Mouse (Mus musculus) heart, adult 9 months (tissue): Measurements from ENCODE around the gene Ccnyl1.

Experiments
- DNase-seq, 2 experiments: peaks; one replicate each; pipeline ENCODE4 v3.0.0; 2022; ENCODE audit warnings: low spot score in 2 of 2

Gene Ccnyl1

DNA sequence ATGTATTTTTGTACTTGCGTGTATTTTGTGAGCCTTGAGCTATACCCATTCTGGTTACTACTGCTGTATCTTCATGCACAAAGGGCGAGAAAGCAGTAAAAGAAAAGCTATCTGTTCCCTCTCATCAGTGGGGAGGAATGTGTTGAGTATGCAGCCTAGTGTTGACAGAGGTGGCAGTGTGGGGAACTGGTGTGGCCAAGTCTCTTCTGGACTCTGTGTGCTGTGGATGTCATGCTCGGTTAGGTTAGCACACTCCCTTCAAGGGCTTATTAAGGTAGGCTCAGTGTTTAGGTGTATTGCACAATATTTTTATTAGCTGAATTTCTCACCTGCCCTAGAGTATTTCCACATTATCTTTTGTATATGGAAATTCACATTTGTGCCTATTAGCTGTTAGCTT lies 11.5 kb downstream of the Ccnyl1 start:
- DNase-seq: no peak

GRCm38 (mm10) chr1:64705230-64705629 lies 15.0 kb downstream of the Ccnyl1 start:
- peak in 1 of 2 experiments; percentile 65 for DNase-seq

- no peak for DNase-seq
Measured at GRCm38 (mm10) chr1:64706610-64707009, 16.4 kb downstream of the Ccnyl1 start.

GRCm38 (mm10) chr1:64709891-64710290 lies 19.6 kb downstream of the Ccnyl1 start:
- no peak for DNase-seq

GRCm38 (mm10) chr1:64712006-64712760 lies 21.9 kb downstream of the Ccnyl1 start:
- no peak for DNase-seq

GRCm38 (mm10) chr1:64715458-64715857 lies 25.2 kb downstream of the Ccnyl1 start:
- DNase-seq: no peak

DNA sequence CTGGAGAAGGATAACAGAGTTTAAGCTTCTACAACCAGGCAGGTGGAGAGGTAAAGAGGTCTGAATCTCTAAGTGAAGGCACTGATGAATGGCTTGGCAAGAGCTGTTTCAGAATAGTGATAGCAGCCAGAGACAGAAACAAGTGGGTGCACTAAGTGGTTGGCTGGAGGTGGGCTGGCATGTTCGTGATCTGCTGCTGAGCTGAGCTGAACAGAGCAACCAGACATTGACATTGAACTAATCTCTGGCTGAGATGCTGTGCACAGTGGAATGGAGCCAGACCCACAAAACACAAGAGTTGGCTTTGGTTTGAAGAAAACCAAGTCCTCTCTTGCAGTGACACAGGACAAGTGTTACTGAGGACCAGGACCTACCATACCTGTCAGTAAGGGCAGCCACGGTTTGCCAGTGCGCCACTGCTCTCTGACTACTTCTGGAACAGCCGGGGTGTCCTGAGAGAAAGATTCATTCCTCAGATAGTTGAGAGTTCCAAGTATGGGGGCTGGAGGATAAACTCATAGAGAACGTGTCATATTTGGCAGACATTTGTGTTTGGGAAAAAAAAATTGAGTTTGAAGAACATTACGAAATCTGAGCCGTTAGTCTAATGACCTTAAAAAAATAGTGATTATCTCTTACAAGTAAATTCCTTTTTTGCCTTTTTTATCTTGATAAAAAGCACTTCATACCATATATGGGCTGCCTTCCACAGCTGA lies 26.5 kb downstream of the Ccnyl1 start:
- no peak for DNase-seq

GRCm38 (mm10) chr1:64717504-64717903 lies 27.2 kb downstream of the Ccnyl1 start:
- peak; percentile 28 to 55 for DNase-seq

DNA sequence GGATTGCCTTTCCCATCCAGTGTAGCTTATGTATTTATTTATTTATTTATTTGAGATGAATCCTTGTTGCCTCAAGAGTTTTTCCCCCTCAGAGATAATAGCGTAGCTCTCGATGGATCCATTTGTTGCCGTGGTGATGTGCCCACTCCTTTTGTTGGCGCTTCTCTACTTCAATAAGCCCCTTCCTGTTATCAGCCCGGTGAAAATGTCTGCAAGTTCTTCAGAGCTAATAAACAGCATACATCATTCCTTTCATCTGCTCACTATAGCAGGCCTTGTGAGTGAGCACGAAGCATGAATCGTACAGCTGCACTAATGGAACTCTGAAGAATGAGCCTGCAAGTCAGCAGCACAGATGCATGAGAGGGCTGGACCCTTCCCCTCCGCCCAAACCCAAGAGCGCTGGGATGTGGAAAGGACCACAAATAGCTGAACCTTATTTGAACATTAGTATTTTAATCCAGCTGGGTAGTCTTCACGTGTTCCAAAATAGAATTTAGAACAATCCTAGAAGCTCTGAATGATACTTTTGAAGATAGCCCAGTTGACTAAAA lies 30.9 kb downstream of the Ccnyl1 start:
- DNase-seq: no peak

- DNase-seq: no peak
Measured at GRCm38 (mm10) chr1:64730046-64730445, 39.8 kb downstream of the Ccnyl1 start.

DNA sequence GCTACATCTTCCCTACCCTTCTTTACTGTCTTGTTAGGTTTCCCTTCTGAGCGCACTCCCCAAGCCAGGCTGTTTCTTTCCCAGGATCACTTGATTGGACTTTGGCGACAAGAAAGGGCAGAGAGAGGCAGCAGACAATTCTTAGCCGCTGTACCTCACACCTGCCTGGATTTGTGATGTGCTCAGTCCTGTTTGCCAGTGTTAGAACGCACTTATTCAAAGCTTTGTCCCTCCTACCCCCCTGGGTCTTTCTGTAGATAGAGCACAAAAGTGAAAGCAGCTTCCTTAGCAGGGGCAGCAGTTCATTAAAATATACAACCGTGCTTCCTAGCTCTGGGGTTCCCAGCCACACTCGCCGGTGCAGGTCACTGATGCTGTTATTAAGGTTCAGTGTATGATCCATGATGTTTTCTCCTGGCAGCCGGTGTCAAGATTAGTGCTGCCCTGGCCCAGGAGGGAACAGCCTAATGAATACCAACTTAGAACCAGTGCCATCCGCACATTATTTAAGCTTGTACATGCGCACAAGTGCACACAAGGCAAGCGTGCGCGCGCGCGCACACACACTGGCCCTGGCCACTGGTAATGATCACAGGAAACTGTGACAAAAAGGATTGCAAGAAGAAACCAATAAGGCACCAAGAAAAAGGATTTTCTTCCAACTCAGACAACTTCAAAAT lies 41.2 kb downstream of the Ccnyl1 start:
- DNase-seq: no peak

DNA sequence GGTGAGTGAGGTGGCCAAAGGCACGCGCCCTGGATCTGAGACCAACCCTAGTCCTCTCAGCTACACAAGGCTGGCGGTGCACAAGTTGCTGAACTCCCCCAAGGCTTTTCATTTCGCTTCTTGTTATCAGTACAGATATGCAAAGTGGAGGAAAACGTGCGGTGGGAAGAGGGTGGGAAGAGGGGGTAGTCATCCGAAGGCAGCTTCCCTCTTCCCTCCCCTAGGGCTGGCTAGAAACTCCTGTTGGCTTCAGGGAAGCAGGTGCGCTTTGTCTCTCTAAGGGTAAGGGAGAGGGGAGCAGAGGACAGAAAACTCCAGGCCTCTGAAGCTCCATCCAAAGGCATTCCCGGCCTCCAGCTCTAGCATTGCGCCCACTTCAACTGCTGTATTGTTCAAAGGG lies 41.9 kb downstream of the Ccnyl1 start:
- DNase-seq: no peak

- no peak for DNase-seq
Measured at GRCm38 (mm10) chr1:64732637-64733200, 42.5 kb downstream of the Ccnyl1 start.

DNA sequence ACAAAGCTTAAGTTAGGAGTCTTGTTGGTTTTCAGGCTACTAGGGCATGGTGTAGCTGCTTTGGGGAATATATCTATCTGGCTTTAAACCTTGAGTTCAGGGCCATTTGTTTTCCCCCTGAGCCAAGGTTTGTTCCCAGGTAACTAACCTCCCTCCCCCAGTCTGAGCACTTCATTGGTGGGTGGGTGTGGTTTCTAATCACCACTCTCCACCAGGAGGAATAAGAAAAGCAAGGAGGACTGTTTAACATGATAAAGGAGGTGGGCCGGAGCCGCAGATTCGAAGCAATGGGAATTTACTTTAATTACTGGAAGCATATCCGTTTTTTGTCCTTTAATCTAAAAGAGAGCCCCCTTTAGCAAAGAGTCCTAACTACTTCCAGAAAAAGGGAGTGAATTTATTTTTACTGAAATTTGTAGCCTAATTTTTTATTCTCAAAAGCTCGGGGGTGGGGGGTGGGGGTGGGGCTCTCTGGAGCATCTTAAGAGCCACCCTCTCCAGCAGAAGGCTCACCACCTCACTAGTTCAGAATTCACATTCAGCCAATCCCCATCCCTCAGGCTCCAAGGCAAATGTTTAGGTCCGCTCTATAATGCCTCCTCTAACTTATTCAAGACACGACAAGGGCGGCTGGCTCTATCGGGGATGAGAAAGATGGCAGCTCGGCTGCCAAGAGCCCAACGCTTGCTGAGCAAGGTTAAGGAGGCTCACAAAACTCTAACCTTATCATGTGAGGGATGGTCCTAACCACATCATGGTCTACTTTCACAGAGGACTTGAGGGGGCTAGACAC lies 43.4 kb downstream of the Ccnyl1 start:
- DNase-seq: no peak

GRCm38 (mm10) chr1:64734771-64735750 lies 44.8 kb downstream of the Ccnyl1 start:
- DNase-seq: peak; percentile 12 to 27

- DNase-seq: peak; percentile 22
Measured at GRCm38 (mm10) chr1:64735781-64736680, 45.8 kb downstream of the Ccnyl1 start.

DNA sequence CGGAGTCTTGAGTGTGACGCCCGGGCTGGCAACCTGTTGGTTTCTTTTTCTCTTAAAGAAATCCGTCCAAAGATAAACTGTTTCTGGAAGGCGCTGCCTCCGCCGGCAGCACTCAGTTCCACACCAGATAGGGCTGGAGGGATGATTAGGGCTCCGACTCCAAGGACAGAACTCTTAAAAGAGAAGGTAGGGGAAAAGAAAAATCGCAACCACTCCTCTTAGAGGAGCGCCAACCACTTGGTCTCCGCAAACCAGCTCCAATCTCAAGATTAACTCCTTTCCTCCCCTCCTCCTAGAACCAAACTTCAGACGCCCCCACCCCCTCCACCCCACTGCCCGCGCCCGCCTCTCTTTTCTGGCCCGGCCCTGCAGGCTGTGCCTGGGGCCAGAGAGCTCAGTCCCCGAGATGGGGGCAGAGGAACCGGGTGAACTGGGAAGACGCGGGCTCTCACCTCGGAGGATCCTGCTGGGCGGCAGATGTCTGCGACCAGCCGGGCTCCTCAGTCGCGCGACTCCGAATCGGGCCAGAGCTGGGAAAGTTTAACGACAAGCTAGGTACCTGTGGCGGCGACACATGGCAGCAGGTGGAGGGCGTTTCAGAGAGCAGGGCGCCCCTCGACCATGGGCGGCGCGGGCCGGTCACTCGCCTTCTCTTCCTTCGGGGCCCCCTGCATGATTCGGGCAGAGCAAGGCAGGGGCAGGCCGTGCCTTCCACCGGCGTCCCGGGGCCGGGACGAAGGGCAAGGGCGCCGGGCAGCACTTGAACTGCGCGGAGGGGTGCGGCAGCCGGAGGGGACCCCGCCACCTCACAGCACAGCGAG lies 46.6 kb downstream of the Ccnyl1 start:
- peak; percentile 25 to 33 for DNase-seq
